Mouse (Mus musculus): ENCODE results near the gene Slx1b. TPM values are rescaled to one million over a fixed set of nuclear protein-coding genes. Genes with fewer than 3 reads are reported as not detected.

Gene Slx1b
- polyA plus RNA-seq (2014; fragmentation: Illumina TruSeq; extraction: RNeasy Lipid Tissue Mini Kit (QIAGEN cat#74804); ENCODE audit: low read depth, low replicate concordance) = 0.78 TPM

GRCm38 (mm10) chr7:126695631-126696207 is at the start of gene Slx1b:
TSS of gene Slx1b (minus strand) at chr7:126695784.

GRCm38 (mm10) chr7:126707442-126708174 is 12.0 kb upstream of the Slx1b start, which contains the start of gene Coro1a:
TSS of gene Coro1a (minus strand) at chr7:126707787.

GRCm38 (mm10) chr7:126695210-126695611 is 373 bp downstream of the Slx1b start, which contains the start of gene Bola2:
TSS of gene Bola2 (plus strand) at chr7:126695401.

GRCm38 (mm10) chr7:126676207-126676606 is 19.4 kb downstream of the Slx1b start, which contains the start of gene Sult1a1:
TSS of gene Sult1a1 (minus strand) at chr7:126676432.

GRCm38 (mm10) chr7:126649231-126650051 is 46.1 kb downstream of the Slx1b start, which contains the start of gene Sgf29:
TSS of gene Sgf29 (plus strand) at chr7:126649309.

Other genes with a start within 250 kb of the Slx1b start
- not detected for gene Atp2a1, start 232.7 kb downstream of the Slx1b start, polyA plus RNA-seq (2014; fragmentation: Illumina TruSeq; extraction: RNeasy Lipid Tissue Mini Kit (QIAGEN cat#74804); ENCODE audit: low read depth, low replicate concordance)
- gene Sh2b1, start 220.4 kb downstream of the Slx1b start, polyA plus RNA-seq (2014; fragmentation: Illumina TruSeq; extraction: RNeasy Lipid Tissue Mini Kit (QIAGEN cat#74804); ENCODE audit: low read depth, low replicate concordance) = 1.2 TPM
- 2.5 TPM for gene Tufm, start 208.4 kb downstream of the Slx1b start, polyA plus RNA-seq (2014; fragmentation: Illumina TruSeq; extraction: RNeasy Lipid Tissue Mini Kit (QIAGEN cat#74804); ENCODE audit: low read depth, low replicate concordance)
- 218 TPM for gene Atxn2l, start 192.3 kb downstream of the Slx1b start, polyA plus RNA-seq (2014; fragmentation: Illumina TruSeq; extraction: RNeasy Lipid Tissue Mini Kit (QIAGEN cat#74804); ENCODE audit: low read depth, low replicate concordance)
- 352 TPM for gene Eif3c, start 129.4 kb downstream of the Slx1b start, polyA plus RNA-seq (2014; fragmentation: Illumina TruSeq; extraction: RNeasy Lipid Tissue Mini Kit (QIAGEN cat#74804); ENCODE audit: low read depth, low replicate concordance)
- gene Apobr, start 110.8 kb downstream of the Slx1b start, polyA plus RNA-seq (2014; fragmentation: Illumina TruSeq; extraction: RNeasy Lipid Tissue Mini Kit (QIAGEN cat#74804); ENCODE audit: low read depth, low replicate concordance) = not detected
- 1.8 TPM for gene Cln3, start 110.0 kb downstream of the Slx1b start, polyA plus RNA-seq (2014; fragmentation: Illumina TruSeq; extraction: RNeasy Lipid Tissue Mini Kit (QIAGEN cat#74804); ENCODE audit: low read depth, low replicate concordance)
- gene Il27, start 100.8 kb downstream of the Slx1b start, polyA plus RNA-seq (2014; fragmentation: Illumina TruSeq; extraction: RNeasy Lipid Tissue Mini Kit (QIAGEN cat#74804); ENCODE audit: low read depth, low replicate concordance) = not detected
- gene Nupr1, start 64.9 kb downstream of the Slx1b start, polyA plus RNA-seq (2014; fragmentation: Illumina TruSeq; extraction: RNeasy Lipid Tissue Mini Kit (QIAGEN cat#74804); ENCODE audit: low read depth, low replicate concordance) = 0.38 TPM
- gene Sgf29, start 46.5 kb downstream of the Slx1b start, polyA plus RNA-seq (2014; fragmentation: Illumina TruSeq; extraction: RNeasy Lipid Tissue Mini Kit (QIAGEN cat#74804); ENCODE audit: low read depth, low replicate concordance) = 38.3 TPM
- 17.4 TPM for gene Sult1a1, start 19.4 kb downstream of the Slx1b start, polyA plus RNA-seq (2014; fragmentation: Illumina TruSeq; extraction: RNeasy Lipid Tissue Mini Kit (QIAGEN cat#74804); ENCODE audit: low read depth, low replicate concordance)
- 0.11 TPM for gene Bola2, start 383 bp downstream of the Slx1b start, polyA plus RNA-seq (2014; fragmentation: Illumina TruSeq; extraction: RNeasy Lipid Tissue Mini Kit (QIAGEN cat#74804); ENCODE audit: low read depth, low replicate concordance)
- gene Coro1a, start 12.0 kb upstream of the Slx1b start, polyA plus RNA-seq (2014; fragmentation: Illumina TruSeq; extraction: RNeasy Lipid Tissue Mini Kit (QIAGEN cat#74804); ENCODE audit: low read depth, low replicate concordance) = not detected
- gene Mapk3, start 63.8 kb upstream of the Slx1b start, polyA plus RNA-seq (2014; fragmentation: Illumina TruSeq; extraction: RNeasy Lipid Tissue Mini Kit (QIAGEN cat#74804); ENCODE audit: low read depth, low replicate concordance) = 33.6 TPM
- 0.38 TPM for gene Gdpd3, start 70.5 kb upstream of the Slx1b start, polyA plus RNA-seq (2014; fragmentation: Illumina TruSeq; extraction: RNeasy Lipid Tissue Mini Kit (QIAGEN cat#74804); ENCODE audit: low read depth, low replicate concordance)
- gene Ypel3, start 81.2 kb upstream of the Slx1b start, polyA plus RNA-seq (2014; fragmentation: Illumina TruSeq; extraction: RNeasy Lipid Tissue Mini Kit (QIAGEN cat#74804); ENCODE audit: low read depth, low replicate concordance) = 5.6 TPM
- not detected for gene Tbx6, start 85.7 kb upstream of the Slx1b start, polyA plus RNA-seq (2014; fragmentation: Illumina TruSeq; extraction: RNeasy Lipid Tissue Mini Kit (QIAGEN cat#74804); ENCODE audit: low read depth, low replicate concordance)
- 58.9 TPM for gene Ppp4c, start 96.7 kb upstream of the Slx1b start, polyA plus RNA-seq (2014; fragmentation: Illumina TruSeq; extraction: RNeasy Lipid Tissue Mini Kit (QIAGEN cat#74804); ENCODE audit: low read depth, low replicate concordance)
- gene Fam57b, start 101.9 kb upstream of the Slx1b start, polyA plus RNA-seq (2014; fragmentation: Illumina TruSeq; extraction: RNeasy Lipid Tissue Mini Kit (QIAGEN cat#74804); ENCODE audit: low read depth, low replicate concordance) = 2.7 TPM
- 39.4 TPM for gene 4930451I11Rik, start 135.9 kb upstream of the Slx1b start, polyA plus RNA-seq (2014; fragmentation: Illumina TruSeq; extraction: RNeasy Lipid Tissue Mini Kit (QIAGEN cat#74804); ENCODE audit: low read depth, low replicate concordance)
- gene Doc2a, start 151.6 kb upstream of the Slx1b start, polyA plus RNA-seq (2014; fragmentation: Illumina TruSeq; extraction: RNeasy Lipid Tissue Mini Kit (QIAGEN cat#74804); ENCODE audit: low read depth, low replicate concordance) = 0.42 TPM
- gene Hirip3, start 166.2 kb upstream of the Slx1b start, polyA plus RNA-seq (2014; fragmentation: Illumina TruSeq; extraction: RNeasy Lipid Tissue Mini Kit (QIAGEN cat#74804); ENCODE audit: low read depth, low replicate concordance) = 101 TPM
- gene Ino80e, start 166.6 kb upstream of the Slx1b start, polyA plus RNA-seq (2014; fragmentation: Illumina TruSeq; extraction: RNeasy Lipid Tissue Mini Kit (QIAGEN cat#74804); ENCODE audit: low read depth, low replicate concordance) = 26.9 TPM
- 7.7 TPM for gene Taok2, start 188.9 kb upstream of the Slx1b start, polyA plus RNA-seq (2014; fragmentation: Illumina TruSeq; extraction: RNeasy Lipid Tissue Mini Kit (QIAGEN cat#74804); ENCODE audit: low read depth, low replicate concordance)
- gene Tmem219, start 227.1 kb upstream of the Slx1b start, polyA plus RNA-seq (2014; fragmentation: Illumina TruSeq; extraction: RNeasy Lipid Tissue Mini Kit (QIAGEN cat#74804); ENCODE audit: low read depth, low replicate concordance) = 5.4 TPM
- 9.1 TPM for gene Kctd13, start 233.1 kb upstream of the Slx1b start, polyA plus RNA-seq (2014; fragmentation: Illumina TruSeq; extraction: RNeasy Lipid Tissue Mini Kit (QIAGEN cat#74804); ENCODE audit: low read depth, low replicate concordance)

Data from testis, adult 10 weeks (tissue).